Mouse (Mus musculus) megakaryocyte, embryonic 14.5 days (primary cell): ENCODE data around the gene Dalrd3. TPM values are rescaled to one million over a fixed set of nuclear protein-coding genes. Genes with fewer than 3 reads are reported as not detected.
A peak's percentile ranks its signal among the peaks of the same experiment; 100 is the strongest.

Experiments used
- H3K27me3 ChIP-seq: replicated peaks from 2 replicates; pipeline ENCODE3; 2012; ENCODE audit warnings: inconsistent platforms
- H3K36me3 ChIP-seq: replicated peaks from 2 replicates; pipeline ENCODE3; 2012; ENCODE audit warnings: low read length, inconsistent platforms, mixed read lengths
- H3K4me1 ChIP-seq: 2 replicates; pipeline ENCODE4 v1.6.1; 2012; ENCODE audit warnings: inconsistent platforms
- H3K4me3 ChIP-seq: replicated peaks from 2 replicates; pipeline ENCODE3; 2012; ENCODE audit warnings: moderate library complexity, mild to moderate bottlenecking, inconsistent platforms
- H3K9me3 ChIP-seq: 2 replicates; pipeline ENCODE4 v1.6.1; 2012; ENCODE audit warnings: inconsistent platforms
- FLI1 ChIP-seq: IDR thresholded peaks from 2 replicates; pipeline ENCODE4 v1.6.1; 2012; ENCODE audit warnings: low read length, inconsistent platforms, mixed read lengths
- GATA1 ChIP-seq: IDR thresholded peaks from 3 replicates; pipeline ENCODE4 v1.6.1; 2012; ENCODE audit warnings: mixed read lengths, low read length, inconsistent platforms, borderline replicate concordance
- polyA plus RNA-seq: library from polyadenylated mRNA; stranded (reverse); fragments of >175 nt; gene quantifications from 2 replicates; pipeline ENCODE4 v1.2.3, GENCODE M21; 2012; ENCODE audit warnings: low replicate concordance; ENCODE audit not compliant: insufficient read depth

The Dalrd3 gene
- polyA plus RNA-seq, 1 experiment = 65.8 TPM

DNA sequence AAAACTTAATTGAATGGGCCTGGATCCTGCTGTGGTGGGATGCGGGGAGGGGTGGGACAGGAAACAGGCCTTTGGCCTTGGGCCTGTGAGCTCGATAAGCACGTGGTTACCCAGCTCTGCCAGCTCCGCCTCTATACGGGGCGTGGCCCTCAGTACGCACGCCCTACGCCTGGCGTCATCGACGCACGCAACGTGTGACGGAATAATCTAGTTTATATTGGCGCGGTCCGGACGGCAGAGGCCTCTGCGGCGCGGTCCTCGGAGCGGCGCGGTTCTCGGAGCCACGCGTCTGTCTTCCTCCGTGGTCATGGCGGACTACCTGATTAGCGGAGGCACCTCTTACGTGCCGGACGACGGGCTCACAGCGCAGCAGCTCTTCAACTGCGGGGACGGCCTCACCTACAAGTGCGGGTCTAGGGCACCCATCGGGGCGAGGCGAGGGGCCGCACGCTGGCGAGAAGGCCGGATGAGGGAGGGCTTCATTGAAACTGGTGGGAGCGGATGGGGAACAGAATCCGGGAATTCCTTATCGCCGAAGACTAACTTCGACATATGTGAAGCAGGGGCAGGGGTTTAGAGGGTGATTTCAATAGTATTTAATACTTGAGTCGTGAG, 9.4 kb upstream of the Dalrd3 start, which contains the start of gene Impdh2:
TSS of gene Impdh2 (plus strand) at position 60 of the 615 bp plus-strand sequence.
- Histone ChIP-seq H3K4me3 (peak within 1 kb of the TSS; percentile 96), H3K4me1 (peaks cover 69% of the 10 kb centered on the region), H3K9me3 (no peaks in the 10 kb centered on the region), H3K27me3 (no peaks in the 10 kb centered on the region), H3K36me3 (peaks cover 83% of the 10 kb centered on the region)
- no peak for TF ChIP-seq GATA1
- TF ChIP-seq FLI1 = no peak

- TF ChIP-seq FLI1 (no peak), GATA1 (no peak)
- no peak overlapping the region for H3K4me3 ChIP-seq
- peaks cover 61% of the 10 kb centered on the region for H3K36me3 ChIP-seq
- no peaks in the 10 kb centered on the region for H3K9me3 ChIP-seq
- peaks cover 78% of the 10 kb centered on the region for H3K4me1 ChIP-seq
- H3K27me3 ChIP-seq = no peaks in the 10 kb centered on the region
Measured at GRCm38 (mm10) chr9:108563671-108564070, 6.0 kb upstream of the Dalrd3 start.

DNA sequence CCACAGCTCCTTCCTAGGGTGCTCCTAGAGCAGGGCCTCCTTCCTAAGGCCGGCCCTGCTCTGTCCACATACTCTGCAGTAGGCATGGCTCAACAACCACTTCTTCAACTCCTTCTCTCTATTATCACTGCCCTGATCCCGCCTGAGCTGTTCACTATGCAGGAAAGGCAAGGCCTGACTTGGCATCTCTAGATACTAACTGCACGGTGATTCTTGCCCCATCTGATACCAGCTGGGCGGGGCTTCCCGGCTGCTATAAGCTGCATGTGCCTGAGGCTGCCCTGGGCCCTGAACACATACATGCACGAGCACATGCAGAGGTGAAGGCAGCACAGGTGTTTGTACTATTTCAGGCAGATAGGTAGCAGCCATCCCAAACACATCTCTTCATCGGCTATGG, 5.6 kb upstream of the Dalrd3 start:
- Histone ChIP-seq H3K36me3 (peaks cover 56% of the 10 kb centered on the region), H3K4me1 (peaks cover 78% of the 10 kb centered on the region), H3K27me3 (no peaks in the 10 kb centered on the region), H3K4me3 (no peak overlapping the region), H3K9me3 (no peaks in the 10 kb centered on the region)
- TF ChIP-seq GATA1 (no peak), FLI1 (no peak)

- Histone ChIP-seq H3K9me3 (no peaks in the 10 kb centered on the region), H3K27me3 (no peaks in the 10 kb centered on the region), H3K4me3 (peak overlapping the region; percentile 99), H3K4me1 (peaks cover 79% of the 10 kb centered on the region), H3K36me3 (peaks cover 56% of the 10 kb centered on the region)
- TF ChIP-seq GATA1 (no peak), FLI1 (0 out of 2 replicates have a peak, but pooled peaks have one; percentile 16)
Measured at GRCm38 (mm10) chr9:108565881-108566814, 3.5 kb upstream of the Dalrd3 start.

DNA sequence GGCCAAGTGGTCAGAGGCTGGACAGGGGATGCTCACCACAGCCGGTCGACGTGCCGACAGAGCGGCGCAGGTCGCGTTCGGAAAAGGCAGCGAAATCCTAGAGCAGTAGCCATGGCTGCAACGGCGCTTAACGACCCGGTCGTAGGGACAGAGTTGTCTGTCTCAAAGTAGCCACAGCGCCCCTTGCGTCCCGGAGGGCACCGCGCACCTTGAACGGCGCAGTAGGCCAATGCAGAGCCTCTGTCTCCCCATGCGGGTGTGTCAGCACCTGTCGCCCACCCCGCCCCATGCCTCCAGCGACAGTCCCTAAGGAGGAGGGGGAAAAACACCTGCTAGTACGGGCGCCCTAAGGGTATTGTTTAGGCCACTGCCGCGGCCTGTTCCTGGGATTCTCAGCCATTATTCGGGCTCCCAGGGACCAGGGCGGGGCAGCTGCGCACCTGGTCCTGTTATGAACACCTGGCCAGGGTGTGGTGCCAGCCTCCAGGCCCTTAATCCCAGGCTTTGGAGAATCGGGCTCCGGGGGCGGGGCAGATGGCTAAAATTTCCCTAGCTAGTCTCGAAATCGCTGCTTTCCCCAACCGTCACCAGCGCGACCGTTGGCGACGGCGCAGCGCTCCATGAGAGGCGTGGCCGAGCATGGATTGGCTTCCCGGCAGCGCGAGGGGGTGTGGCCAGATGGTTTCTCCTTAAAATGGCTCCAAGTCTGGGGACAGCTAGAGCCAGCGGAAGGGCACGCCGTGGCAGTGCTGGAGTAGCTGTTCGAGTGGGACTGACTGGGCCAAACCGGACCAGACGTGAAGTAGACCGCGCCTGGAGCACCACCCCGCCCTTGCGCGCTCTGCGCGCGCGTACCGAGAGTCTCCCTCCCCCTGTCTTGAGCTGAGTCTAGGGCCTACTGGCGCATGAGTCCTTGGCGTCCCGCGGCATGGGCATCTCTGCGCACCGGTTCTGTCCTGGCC, 2.6 kb upstream of the Dalrd3 start, which contains the start of gene Ndufaf3:
TSS of gene Ndufaf3 (minus strand) at position 620 of the 962 bp plus-strand sequence.
- Histone ChIP-seq H3K4me1 (peaks cover 79% of the 10 kb centered on the region), H3K9me3 (no peaks in the 10 kb centered on the region), H3K27me3 (no peaks in the 10 kb centered on the region), H3K4me3 (peak within 1 kb of the TSS; percentile 99), H3K36me3 (peaks cover 56% of the 10 kb centered on the region)
- TF ChIP-seq FLI1 = no peak

GRCm38 (mm10) chr9:108567931-108568419, 1.7 kb upstream of the Dalrd3 start:
- no peak for TF ChIP-seq GATA1
- TF ChIP-seq FLI1 = no peak
- peaks cover 81% of the 10 kb centered on the region for H3K4me1 ChIP-seq
- peaks cover 57% of the 10 kb centered on the region for H3K36me3 ChIP-seq
- H3K9me3 ChIP-seq = no peaks in the 10 kb centered on the region
- no peaks in the 10 kb centered on the region for H3K27me3 ChIP-seq
- H3K4me3 ChIP-seq = peak overlapping the region; percentile 99

- Histone ChIP-seq H3K4me1 (peaks cover 84% of the 10 kb centered on the region), H3K4me3 (peak overlapping the region; percentile 99), H3K27me3 (no peaks in the 10 kb centered on the region), H3K36me3 (peaks cover 57% of the 10 kb centered on the region), H3K9me3 (no peaks in the 10 kb centered on the region)
- no peak for TF ChIP-seq FLI1
Measured at GRCm38 (mm10) chr9:108568511-108568921, 1.2 kb upstream of the Dalrd3 start.

DNA sequence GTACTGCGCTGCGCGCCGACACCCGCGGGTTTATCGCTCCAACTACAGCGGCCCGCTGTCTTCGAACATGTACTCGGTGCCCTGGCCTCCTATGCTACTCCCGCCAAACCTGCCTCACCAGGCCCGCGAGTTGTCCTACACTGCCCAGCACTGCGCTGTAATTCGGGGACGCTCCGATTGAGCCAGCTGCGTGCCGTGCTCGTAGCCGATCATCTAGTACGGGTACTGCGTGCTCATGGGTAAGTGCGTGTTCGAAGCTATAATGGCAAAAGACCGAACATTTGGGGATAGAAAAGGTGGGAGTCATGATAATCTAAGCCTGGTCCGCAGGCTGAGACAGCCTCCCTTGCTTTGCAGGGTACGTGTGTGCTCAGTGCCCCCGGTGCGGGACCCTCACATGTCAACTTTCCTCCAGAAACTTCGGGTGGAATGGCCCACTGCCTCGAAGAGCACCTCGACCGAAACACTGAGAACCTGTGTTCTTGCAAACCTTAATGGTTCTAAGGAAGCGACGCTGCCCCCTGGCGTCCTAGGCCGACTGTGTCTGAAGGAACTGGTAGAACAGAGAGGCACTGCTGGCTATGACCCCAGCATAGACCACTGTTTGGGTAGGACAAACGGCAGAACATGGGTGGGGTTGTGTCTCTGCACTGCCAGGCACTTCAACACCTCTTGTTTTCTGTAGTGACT, 666 bp downstream of the Dalrd3 start:
- peaks cover 57% of the 10 kb centered on the region for H3K36me3 ChIP-seq
- peak overlapping the region; percentile 99 for H3K4me3 ChIP-seq
- TF ChIP-seq FLI1 (no peak), GATA1 (no peak)
- peaks cover 84% of the 10 kb centered on the region for H3K4me1 ChIP-seq
- H3K9me3 ChIP-seq = no peaks in the 10 kb centered on the region
- H3K27me3 ChIP-seq = no peaks in the 10 kb centered on the region
